Mouse (Mus musculus) brain, embryonic 14.5 days (tissue): Measurements from ENCODE around the gene Rbp3.

Experiments used
- CTCF ChIP-seq: fragments of 200-500 bp; IDR thresholded peaks from 2 replicates; pipeline ENCODE4 v1.5.1; 2012; ENCODE audit warnings: inconsistent platforms, mild to moderate bottlenecking, moderate library complexity, borderline replicate concordance; ENCODE audit not compliant: insufficient read depth, insufficient read length; ENCODE audit errors: extremely low read depth
- POLR2A ChIP-seq: fragments of 200-500 bp; IDR thresholded peaks from 2 replicates; pipeline ENCODE4 v1.6.1; 2012; ENCODE audit warnings: mild to moderate bottlenecking, inconsistent platforms, borderline replicate concordance; ENCODE audit not compliant: poor library complexity, insufficient read depth, insufficient read length, severe bottlenecking; ENCODE audit errors: extremely low read depth

DNA sequence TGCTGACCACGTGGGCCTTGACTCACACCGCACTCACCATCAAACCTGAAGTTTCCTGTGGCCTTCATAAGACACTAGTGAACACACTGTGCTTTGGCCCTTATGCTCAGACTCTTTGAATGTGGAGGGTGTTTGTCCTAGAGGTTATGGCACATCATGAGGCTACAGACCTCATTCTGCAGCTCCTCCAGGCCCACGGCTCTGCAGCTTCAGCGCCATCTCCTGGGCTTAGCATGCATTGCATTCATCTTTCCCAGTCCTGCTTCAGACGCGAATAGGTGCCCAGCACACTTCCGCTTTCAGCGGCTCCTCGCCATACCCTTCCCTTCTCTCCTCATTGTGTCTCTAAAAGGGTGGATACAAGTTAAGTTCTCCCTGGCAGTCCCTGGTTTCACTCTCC, 14.7 kb upstream of the Rbp3 start:
- TF ChIP-seq POLR2A (no peak), CTCF (peak; percentile 85)
